Mouse (Mus musculus) forebrain, embryonic 14.5 days (tissue): Measurements from ENCODE around the gene Zfp507. TPM values are rescaled to one million over a fixed set of nuclear protein-coding genes. Genes with fewer than 3 reads are reported as not detected.

Experiments used
- ATAC-seq: fragments of 200-750 bp; cut with Nextera tagmentation; 2 replicates; pipeline ENCODE4 v1.8.0; 2017; ENCODE audit warnings: mild to moderate bottlenecking, moderate library complexity
- DNase-seq: peaks from one replicate; pipeline ENCODE4 v3.0.0-alpha.2; 2015; ENCODE audit warnings: low spot score
- H3K27ac ChIP-seq: fragments of 300-500 bp; sonication (generic); 2 replicates; pipeline ENCODE4 v1.5.1; 2014; ENCODE audit warnings: low read depth, mild to moderate bottlenecking, control low read depth, low read length, moderate library complexity
- H3K27me3 ChIP-seq: fragments of 300-500 bp; sonication (generic); replicated peaks from 2 replicates; pipeline ENCODE4 v1.6.1; 2014; ENCODE audit warnings: low read length, control low read depth, mixed read lengths; ENCODE audit not compliant: control insufficient read depth, insufficient read depth
- H3K36me3 ChIP-seq: fragments of 300-500 bp; sonication (generic); 2 replicates; pipeline ENCODE4 v1.6.1; 2014; ENCODE audit warnings: low read length, control low read depth; ENCODE audit not compliant: control insufficient read depth, insufficient read depth
- H3K4me1 ChIP-seq: fragments of 300-500 bp; sonication (generic); 2 replicates; pipeline ENCODE4 v1.6.1; 2014; ENCODE audit warnings: antibody characterized with exemption, low read length, control low read depth; ENCODE audit not compliant: control insufficient read depth, insufficient read depth
- H3K4me2 ChIP-seq: fragments of 300-500 bp; sonication (generic); 2 replicates; pipeline ENCODE4 v1.6.1; 2014; ENCODE audit warnings: mild to moderate bottlenecking, control low read depth, low read length
- H3K4me3 ChIP-seq: fragments of 300-500 bp; sonication (generic); 2 replicates; pipeline ENCODE4 v1.5.1; 2014; ENCODE audit warnings: low read depth, low read length, control low read depth
- H3K9ac ChIP-seq: fragments of 300-500 bp; sonication (generic); 2 replicates; pipeline ENCODE4 v1.6.1; 2014; ENCODE audit warnings: mild to moderate bottlenecking, low read length, control low read depth, moderate library complexity
- H3K9me3 ChIP-seq: fragments of 300-500 bp; sonication (generic); replicated peaks from 2 replicates; pipeline ENCODE4 v1.6.1; 2016; ENCODE audit warnings: low read length, control low read depth, mixed read lengths; ENCODE audit not compliant: control insufficient read depth
- WGBS: fragments of 180-500 bp; shearing (Covaris S2); extraction: QIAGEN DNeasy Blood & Tissue Kit; methylation state at CpG from one replicate; pipeline ENCODE4 v1.1.7; 2014; 5-methylcytosine and 5-hydroxymethylcytosine counted together
- polyA plus RNA-seq: library from polyadenylated mRNA; unstranded; fragments of >200 nt; fragmentation: Nextera tagmentation; extraction: Ambion mirVana; gene quantifications from 2 replicates; pipeline ENCODE4 v1.2.1, GENCODE M21; 2014

The Zfp507 gene
- polyA plus RNA-seq, 1 experiment from 2014 or later = 12.0 TPM

GRCm38 (mm10) chr7:35733313-35734050, 69.3 kb downstream of the Zfp507 start:
- H3K9ac ChIP-seq = no peak overlapping the region
- no peaks in the 10 kb centered on the region for H3K27me3 ChIP-seq
- H3K36me3 ChIP-seq = peaks cover 7% of the 10 kb centered on the region; the same call in 1 of the 2 replicates
- ATAC-seq = peak; percentile 81
- DNase-seq = peak; percentile 88
- WGBS = 29% methylated on average over 14 of the region's 14 CpGs
- no peaks in the 10 kb centered on the region for H3K9me3 ChIP-seq
- no peak overlapping the region for H3K4me3 ChIP-seq
- no peak overlapping the region for H3K4me2 ChIP-seq
- H3K4me1 ChIP-seq = 0 out of 2 replicates have a peak, but pooled peaks cover 7% of the 10 kb centered on the region
- H3K27ac ChIP-seq = peak overlapping the region; percentile 91

DNA sequence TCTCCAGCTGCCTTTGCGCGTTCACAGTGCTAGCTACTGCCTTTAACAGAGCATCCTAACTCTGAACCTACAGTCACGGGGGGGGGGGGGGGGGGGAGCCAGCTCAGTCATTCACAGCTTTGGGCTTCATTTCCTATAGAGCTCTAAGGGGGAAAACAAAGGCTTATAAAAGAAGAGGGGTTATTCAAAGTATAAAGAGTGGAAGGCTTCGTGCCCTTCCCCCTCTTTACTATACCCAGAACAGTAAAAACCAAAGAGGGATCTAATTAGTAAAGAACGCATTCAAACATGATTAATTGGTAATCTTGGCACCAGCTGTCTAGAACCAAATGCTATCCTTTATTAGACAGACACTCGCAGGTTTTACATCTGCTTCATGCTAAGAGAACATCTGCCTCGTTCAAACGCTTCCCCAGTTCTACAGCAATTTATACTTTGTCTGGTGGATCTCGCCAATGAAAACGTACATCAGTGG, 70.2 kb downstream of the Zfp507 start:
- peak; percentile 75 for ATAC-seq

GRCm38 (mm10) chr7:35729621-35730031, 73.2 kb downstream of the Zfp507 start:
- DNase-seq = no peak
- Histone ChIP-seq H3K27ac (no peak overlapping the region), H3K4me2 (no peak overlapping the region), H3K4me3 (no peak overlapping the region), H3K9ac (no peak overlapping the region), H3K36me3 (peaks cover 17% of the 10 kb centered on the region), H3K4me1 (0 out of 2 replicates have a peak, but pooled peaks cover 7% of the 10 kb centered on the region), H3K27me3 (no peaks in the 10 kb centered on the region), H3K9me3 (no peaks in the 10 kb centered on the region)
- no peak for ATAC-seq
- 89% methylated on average over 9 of the region's 9 CpGs for WGBS

More for the DNA sequence above, 70.2 kb downstream of the Zfp507 start:
- no peak overlapping the region for H3K4me2 ChIP-seq
- H3K4me3 ChIP-seq = no peak overlapping the region
- H3K36me3 ChIP-seq = peaks cover 11% of the 10 kb centered on the region; the same call in 1 of the 2 replicates
- no peaks in the 10 kb centered on the region for H3K9me3 ChIP-seq
- H3K9ac ChIP-seq = no peak overlapping the region
- peak overlapping the region; percentile 91 for H3K27ac ChIP-seq
- DNase-seq = peak; percentile 86
- WGBS = 13% methylated on average over 10 of the region's 10 CpGs
- H3K4me1 ChIP-seq = 0 out of 2 replicates have a peak, but pooled peaks cover 7% of the 10 kb centered on the region
- H3K27me3 ChIP-seq = no peaks in the 10 kb centered on the region

- no peak overlapping the region for H3K27ac ChIP-seq
- no peak overlapping the region for H3K4me3 ChIP-seq
- no peak overlapping the region for H3K9ac ChIP-seq
- peaks cover 27% of the 10 kb centered on the region for H3K36me3 ChIP-seq
- 97% methylated on average over 12 of the region's 12 CpGs for WGBS
- H3K4me2 ChIP-seq = no peak overlapping the region
- no peaks in the 10 kb centered on the region for H3K9me3 ChIP-seq
- ATAC-seq = no peak
- 0 out of 2 replicates have a peak, but pooled peaks cover 4% of the 10 kb centered on the region for H3K4me1 ChIP-seq
- H3K27me3 ChIP-seq = no peaks in the 10 kb centered on the region
- DNase-seq = no peak
Observed at GRCm38 (mm10) chr7:35728376-35728775, 74.4 kb downstream of the Zfp507 start.

- WGBS = 94% methylated on average over 2 of the region's 2 CpGs
- no peaks in the 10 kb centered on the region for H3K4me1 ChIP-seq
- no peak overlapping the region for H3K4me3 ChIP-seq
- DNase-seq (no peak), ATAC-seq (no peak)
- no peak overlapping the region for H3K27ac ChIP-seq
- no peak overlapping the region for H3K9ac ChIP-seq
- H3K27me3 ChIP-seq = no peaks in the 10 kb centered on the region
- H3K9me3 ChIP-seq = no peaks in the 10 kb centered on the region
- H3K36me3 ChIP-seq = peaks cover 55% of the 10 kb centered on the region
- H3K4me2 ChIP-seq = no peak overlapping the region
Observed at GRCm38 (mm10) chr7:35723035-35723434, 79.8 kb downstream of the Zfp507 start.

Other genes with a start within 250 kb of the Zfp507 start
- gene Nudt19, start 246.7 kb downstream of the Zfp507 start, polyA plus RNA-seq = 110 and 113 TPM in 2 replicates
- 0.08 and 0.12 TPM in 2 replicates for gene Rgs9bp, start 217.4 kb downstream of the Zfp507 start, polyA plus RNA-seq
- 21.8 and 26.3 TPM in 2 replicates for gene Ankrd27, start 216.8 kb downstream of the Zfp507 start, polyA plus RNA-seq
- 232 and 268 TPM in 2 replicates for gene Pdcd5, start 155.5 kb downstream of the Zfp507 start, polyA plus RNA-seq
- 58.8 and 59.7 TPM in 2 replicates for gene Dpy19l3, start 48.5 kb downstream of the Zfp507 start, polyA plus RNA-seq